In the genomic region with DNA sequence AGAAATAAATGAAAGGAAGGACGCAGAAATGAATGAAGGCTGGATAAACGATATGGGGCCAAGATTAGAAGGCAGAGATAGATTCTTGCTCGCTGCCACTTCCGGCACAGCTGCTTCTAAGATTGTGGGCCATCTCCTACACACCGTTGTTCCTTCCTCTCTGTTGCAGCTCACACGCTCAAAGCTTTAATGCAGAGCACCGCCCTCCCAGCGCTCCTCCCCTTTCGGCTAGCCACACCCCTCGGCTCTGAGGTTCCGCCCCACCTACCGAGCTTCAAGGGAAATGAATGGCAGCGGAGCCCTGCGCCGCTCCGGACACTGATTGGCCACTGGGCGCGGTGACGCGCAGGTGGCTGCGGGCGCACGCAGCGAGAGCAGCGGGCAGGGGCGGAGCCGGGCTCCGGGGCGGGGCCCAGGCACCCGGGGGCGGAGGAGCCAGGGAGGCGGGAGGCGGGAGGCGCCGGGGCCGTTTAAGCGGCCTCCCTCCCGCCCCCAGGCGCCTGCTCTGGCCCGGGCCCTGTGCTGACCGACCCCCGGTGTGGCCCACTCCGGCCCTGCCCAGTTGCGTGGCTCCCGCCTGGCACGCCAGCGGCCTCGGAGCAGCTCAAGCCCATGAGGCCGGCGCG, we compare ENCODE assay signal across 8 mouse cellular contexts. TPM values are rescaled to one million over a fixed set of nuclear protein-coding genes. Genes with fewer than 3 reads are reported as not detected.
A peak's percentile ranks its signal among the peaks of the same experiment; 100 is the strongest.
DNase-seq lines count a peak whose midpoint lies in the region; ATAC-seq lines count a peak whose summit lies in the region.

A gene (plus strand): TSS at position 432 of the 626 bp plus-strand sequence.

- peak within 1 kb of the TSS; percentile 82 for H3K4me2 ChIP-seq in hindbrain, embryonic 11.5 days (replicated peaks; ENCODE audit: low read depth, low read length)

- under 1% methylated on average over 42 of the region's 51 CpGs for WGBS in hindbrain, embryonic 11.5 days

- peak within 1 kb of the TSS; percentile 81 for H3K27ac ChIP-seq in hindbrain, embryonic 11.5 days (ENCODE audit: low read depth, low read length)

- no peaks in the 10 kb centered on the region for H3K27me3 ChIP-seq in hindbrain, embryonic 11.5 days (ENCODE audit: control insufficient read depth, insufficient read depth, low read length)

- peak; percentile 99 for DNase-seq in Muller cell, postnatal 12 days (ENCODE audit: inconsistent ontology term)
- DNase-seq in cerebellum, adult 9-11 months = peak; percentile 98
- DNase-seq in frontal cortex, adult 2 months (ENCODE audit: extremely low spot score in 1 of 2, low spot score in 1 of 2) = peak; percentile 97 to 98
- DNase-seq in hindbrain, embryonic 11.5 days (ENCODE audit: low spot score) = peak; percentile 97
- peak; percentile 96 to 97 for DNase-seq in layer of hippocampus, postnatal 10 days (ENCODE audit: low spot score in 2 of 2)
- DNase-seq in lung, postnatal 10 days = peak; percentile 98
- DNase-seq in ovary, postnatal 36 days (ENCODE audit: low spot score) = peak; percentile 98
- DNase-seq in thymus, postnatal 25 days = peak; percentile 99

- H3K4me1 ChIP-seq in hindbrain, embryonic 11.5 days (replicated peaks; ENCODE audit: control insufficient read depth, insufficient read depth, low read length) = 0 out of 2 replicates have a peak, but pooled peaks cover 2% of the 10 kb centered on the region

- H3K4me3 ChIP-seq in hindbrain, embryonic 11.5 days (ENCODE audit: low read depth, low read length) = peak within 1 kb of the TSS; percentile 65

- peak within 1 kb of the TSS; percentile 86 for H3K9ac ChIP-seq in hindbrain, embryonic 11.5 days (ENCODE audit: low read depth, low read length)

- peak; percentile 99 for ATAC-seq in hindbrain, embryonic 11.5 days (ENCODE audit: low FRiP score)

- no peaks in the 10 kb centered on the region for H3K9me3 ChIP-seq in hindbrain, embryonic 11.5 days (ENCODE audit: control insufficient read depth, low read length)

- no peaks in the 10 kb centered on the region for H3K36me3 ChIP-seq in hindbrain, embryonic 11.5 days (ENCODE audit: control insufficient read depth, insufficient read depth, low read length)

RNA-seq across cellular contexts. Expression of the gene that starts here (rescaled TPM):
- polyA plus RNA-seq in frontal cortex, adult 2 months (2012; rRNA removed) = 141 and 148 TPM in 2 replicates
- 47.7 and 57.6 TPM in 2 replicates for polyA plus RNA-seq in hindbrain, embryonic 11.5 days (2014; fragmentation: Nextera tagmentation; extraction: Ambion mirVana)
- 100 to 1,000 TPM; 311 to 324 TPM for total RNA-seq in layer of hippocampus, postnatal 10 days (2021)

Comparison
In these comparisons a context has a peak if more than half of its experiments do, and no peak if none do; other contexts are left out.
1. Peak in every context shown above with its lines: DNase-seq, ATAC-seq, H3K4me3 ChIP-seq and H3K27ac ChIP-seq.